Comparison of ENCODE assay signal across 29 mouse cellular contexts in the genomic region with DNA sequence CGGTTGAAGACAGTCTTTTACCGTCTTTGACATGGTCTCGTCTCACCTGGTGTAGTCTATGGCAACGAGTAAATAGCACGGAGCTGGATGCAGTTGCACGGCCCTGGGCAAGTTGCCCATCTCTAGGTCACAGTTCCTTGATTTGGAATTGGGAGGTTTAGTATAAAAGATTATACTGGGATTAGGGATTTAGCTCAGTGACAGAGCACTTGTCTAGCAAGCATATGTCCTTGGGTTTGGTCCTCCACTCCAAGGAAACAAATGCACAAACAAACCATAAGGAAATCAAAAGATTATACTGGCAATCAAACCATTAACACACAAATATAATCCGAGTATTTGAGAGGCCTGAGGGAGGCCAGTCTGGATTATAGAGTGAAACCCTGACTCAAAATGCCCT. TPM values are rescaled to one million over a fixed set of nuclear protein-coding genes. Genes with fewer than 3 reads are reported as not detected.
"Had no signal": no experiment of that assay in that cellular context is flagged by ENCODE, and none has a peak within 500 bp of the region (broad histone marks: within the 10 kb centered on the region; RNA-seq: fewer than 3 reads in every experiment).

No protein-coding gene starts in this region.

- H3K9ac ChIP-seq: intestine, embryonic 15.5 days; limb, embryonic 13.5 days; liver, embryonic 12.5 days; liver, embryonic 15.5 days; lung, embryonic 15.5 days; midbrain, embryonic 13.5 days; neural tube, embryonic 12.5 days had no signal

- H3K27ac ChIP-seq: intestine, embryonic 15.5 days; kidney, postnatal 0 days; limb, embryonic 10.5 days; limb, embryonic 13.5 days; liver, embryonic 12.5 days; liver, embryonic 15.5 days; lung, embryonic 15.5 days; midbrain, embryonic 10.5 days; midbrain, embryonic 13.5 days; neural tube, embryonic 12.5 days; stomach, postnatal 0 days had no signal

- DNase-seq: kidney, adult 11 months; liver; lung, adult 18-20 months; lung, postnatal 10 days; lung, postnatal 36 days; right cerebral cortex, adult 18-20 months; right cerebral cortex, postnatal 14 days; right cerebral cortex, postnatal 4 days; thymus, adult 2 months; thymus, postnatal 14 days; thymus, postnatal 4 days had no signal

- H3K9me3 ChIP-seq: intestine, embryonic 15.5 days; limb, embryonic 10.5 days; limb, embryonic 13.5 days; liver, embryonic 12.5 days; liver, embryonic 15.5 days; lung, embryonic 15.5 days; megakaryocyte, embryonic 14.5 days; midbrain, embryonic 10.5 days; midbrain, embryonic 13.5 days; neural tube, embryonic 12.5 days had no signal

- H3K4me2 ChIP-seq: intestine, embryonic 15.5 days; limb, embryonic 13.5 days; liver, embryonic 12.5 days; liver, embryonic 15.5 days; lung, embryonic 15.5 days; midbrain, embryonic 13.5 days; neural tube, embryonic 12.5 days had no signal

- H3K27me3 ChIP-seq: intestine, embryonic 15.5 days; limb, embryonic 13.5 days; lung, embryonic 15.5 days; midbrain, embryonic 13.5 days; neural tube, embryonic 12.5 days had no signal

- H3K36me3 ChIP-seq: intestine, embryonic 15.5 days; limb, embryonic 10.5 days; limb, embryonic 13.5 days; liver, embryonic 12.5 days; liver, embryonic 15.5 days; lung, embryonic 15.5 days; midbrain, embryonic 10.5 days; midbrain, embryonic 13.5 days; neural tube, embryonic 12.5 days had no signal

- H3K4me1 ChIP-seq: neural tube, embryonic 12.5 days had no signal

- ATAC-seq: intestine, embryonic 15.5 days; liver, embryonic 12.5 days; midbrain, embryonic 13.5 days had no signal

- H3K4me3 ChIP-seq: intestine, embryonic 15.5 days; limb, embryonic 10.5 days; limb, embryonic 13.5 days; liver, embryonic 12.5 days; liver, embryonic 15.5 days; lung, embryonic 15.5 days; megakaryocyte, embryonic 14.5 days; midbrain, embryonic 10.5 days; midbrain, embryonic 13.5 days; neural tube, embryonic 12.5 days had no signal

RNA-seq across cellular contexts. Expression of a gene that starts 7.8 kb away (rescaled TPM):
- total RNA-seq: layer of hippocampus, adult 18-20 months; layer of hippocampus, postnatal 14 days; left cerebral cortex, adult 8-10 months; left cerebral cortex, postnatal 14 days had no signal
- polyA plus RNA-seq: intestine, embryonic 15.5 days; kidney, embryonic 14.5 days; kidney, postnatal 0 days; limb, embryonic 10.5 days; limb, embryonic 13.5 days; liver, embryonic 12.5 days; liver, embryonic 15.5 days; lung, embryonic 15.5 days; midbrain, embryonic 10.5 days; midbrain, embryonic 13.5 days; neural tube, embryonic 12.5 days; stomach, embryonic 14.5 days; stomach, postnatal 0 days; thymus, adult 2 months had no signal
